In the genomic region with DNA sequence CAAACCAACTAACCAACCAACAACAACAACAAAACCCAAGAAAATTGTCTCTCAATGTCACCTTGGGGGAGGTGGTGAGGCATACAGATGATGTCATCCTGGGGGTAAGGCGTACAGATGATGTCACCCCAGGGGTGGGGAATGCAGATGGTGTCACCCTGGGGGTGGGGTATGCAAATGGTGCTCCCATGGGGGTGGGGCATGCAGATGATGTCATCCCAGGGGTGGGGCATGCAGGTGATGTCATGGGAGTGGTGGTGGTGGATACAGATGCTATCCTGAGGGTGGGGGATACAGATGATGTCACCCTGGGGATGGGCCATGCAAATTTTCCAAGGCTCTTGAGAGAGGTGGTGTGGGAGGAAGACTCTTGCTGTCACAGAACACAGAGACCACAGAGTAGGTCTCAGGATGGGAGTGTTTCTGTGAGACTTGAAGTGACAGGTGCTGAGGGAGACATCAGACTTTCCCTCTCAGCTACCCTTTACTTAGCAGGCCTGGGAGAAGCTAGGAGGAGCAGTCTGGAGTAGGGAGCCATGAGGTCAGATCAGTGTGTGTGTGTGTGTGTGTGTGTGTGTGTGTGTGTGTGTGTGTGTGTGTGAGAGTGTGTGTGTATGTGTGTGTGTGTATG, we compare ENCODE assay signal across 16 mouse cellular contexts.
A peak's percentile ranks its signal among the peaks of the same experiment; 100 is the strongest.
DNase-seq lines count a peak whose midpoint lies in the region; ATAC-seq and TF ChIP-seq lines count a peak whose summit lies in the region.
"Had no signal": no experiment of that assay in that cellular context is flagged by ENCODE, and none has a peak within 500 bp of the region (broad histone marks: within the 10 kb centered on the region; RNA-seq: fewer than 3 reads in every experiment).

No protein-coding gene starts in this region.

- ATAC-seq in liver, embryonic 12.5 days: peak; percentile 30
- no peak for ATAC-seq in liver, embryonic 11.5 days (replicated peaks; ENCODE audit: low FRiP score)

- no peak overlapping the region for H3K9ac ChIP-seq in liver, embryonic 12.5 days
- H3K9ac ChIP-seq in liver, embryonic 11.5 days (ENCODE audit: low read depth, low read length): no peak overlapping the region
- H3K9ac ChIP-seq: hindbrain, embryonic 15.5 days; lung, embryonic 15.5 days; stomach, embryonic 15.5 days had no signal

- 79% methylated on average over 1 of the region's 1 CpGs for WGBS in heart, embryonic 10.5 days
- WGBS in liver, embryonic 12.5 days (ENCODE audit: insufficient replicate concordance): 73% methylated on average over 1 of the region's 1 CpGs
- 67% methylated on average over 1 of the region's 1 CpGs for WGBS in liver, embryonic 11.5 days

- peaks cover 52% of the 10 kb centered on the region for H3K79me2 ChIP-seq in myocyte (ENCODE audit: control insufficient read depth, insufficient read depth)

- peak overlapping the region; percentile 73 for H3K27ac ChIP-seq in heart, embryonic 10.5 days
- H3K27ac ChIP-seq in liver, embryonic 12.5 days: no peak overlapping the region
- no peak overlapping the region for H3K27ac ChIP-seq in liver, embryonic 11.5 days (ENCODE audit: low read depth, low read length)
- H3K27ac ChIP-seq: hindbrain, embryonic 15.5 days; lung, embryonic 15.5 days; stomach, embryonic 15.5 days had no signal

- no peaks in the 10 kb centered on the region for H3K27me3 ChIP-seq in heart, embryonic 10.5 days (ENCODE audit: insufficient read depth, poor library complexity, severe bottlenecking)
- H3K27me3 ChIP-seq in liver, embryonic 12.5 days (replicated peaks): no peaks in the 10 kb centered on the region
- H3K27me3 ChIP-seq in liver, embryonic 11.5 days (replicated peaks; ENCODE audit: control insufficient read depth, insufficient read depth, low read length): no peaks in the 10 kb centered on the region
- H3K27me3 ChIP-seq in myocyte (ENCODE audit: control insufficient read depth, insufficient read depth, insufficient read length): no peaks in the 10 kb centered on the region
- H3K27me3 ChIP-seq: hindbrain, embryonic 15.5 days; lung, embryonic 15.5 days; stomach, embryonic 15.5 days had no signal

- no peak overlapping the region for H3K4me2 ChIP-seq in liver, embryonic 12.5 days
- no peak overlapping the region for H3K4me2 ChIP-seq in liver, embryonic 11.5 days
- H3K4me2 ChIP-seq in myocyte (ENCODE audit: low read depth): peak overlapping the region; percentile 64
- H3K4me2 ChIP-seq: hindbrain, embryonic 15.5 days; lung, embryonic 15.5 days; stomach, embryonic 15.5 days had no signal

- no peak overlapping the region for H3ac ChIP-seq in myocyte (ENCODE audit: control insufficient read depth, insufficient read length)

- H3K4me1 ChIP-seq in heart, embryonic 10.5 days: peaks cover 34% of the 10 kb centered on the region
- H3K4me1 ChIP-seq in liver, embryonic 12.5 days: no peaks in the 10 kb centered on the region
- H3K4me1 ChIP-seq in liver, embryonic 11.5 days (replicated peaks; ENCODE audit: control insufficient read depth, insufficient read depth, low read length): no peaks in the 10 kb centered on the region
- H3K4me1 ChIP-seq: hindbrain, embryonic 15.5 days; lung, embryonic 15.5 days; stomach, embryonic 15.5 days had no signal

- no peak for TF ChIP-seq POLR2A in myocyte (IDR thresholded peaks at IDR 0.05; ENCODE audit: insufficient read length, low read depth)

- intact Hi-C loops in heart, postnatal 36 days (cut with DNase I): no loop called here

- no peak for DNase-seq in heart, embryonic 10.5 days (ENCODE audit: low spot score)
- no peak for DNase-seq in heart, postnatal 36 days
- no peak for DNase-seq in liver, embryonic 11.5 days (ENCODE audit: low spot score)
- DNase-seq in NIH3T3 (ENCODE audit: low read depth): peak; percentile 24
- no peak for DNase-seq in right cerebral cortex, adult 2 months (ENCODE audit: low spot score in 2 of 2)
- DNase-seq in spleen, adult 12 weeks (ENCODE audit: low spot score): no peak
- DNase-seq: cerebellum, adult 11 months; kidney, adult 9 months; right cerebral cortex, adult 18-20 months; thymus, postnatal 36 days had no signal

- H3K9me3 ChIP-seq in heart, embryonic 10.5 days: no peaks in the 10 kb centered on the region
- no peaks in the 10 kb centered on the region for H3K9me3 ChIP-seq in liver, embryonic 12.5 days (replicated peaks)
- H3K9me3 ChIP-seq in liver, embryonic 11.5 days (ENCODE audit: control insufficient read depth, low read length): no peaks in the 10 kb centered on the region
- H3K9me3 ChIP-seq: hindbrain, embryonic 15.5 days; lung, embryonic 15.5 days; stomach, embryonic 15.5 days had no signal

- H3K36me3 ChIP-seq in heart, embryonic 10.5 days: peaks cover 3% of the 10 kb centered on the region; the same call in 1 of the 2 replicates
- no peaks in the 10 kb centered on the region for H3K36me3 ChIP-seq in liver, embryonic 12.5 days
- H3K36me3 ChIP-seq in liver, embryonic 11.5 days (ENCODE audit: control insufficient read depth, insufficient read depth, low read length): no peaks in the 10 kb centered on the region
- H3K36me3 ChIP-seq in myocyte (ENCODE audit: control insufficient read depth, insufficient read depth): no peaks in the 10 kb centered on the region
- H3K36me3 ChIP-seq: hindbrain, embryonic 15.5 days; lung, embryonic 15.5 days; stomach, embryonic 15.5 days had no signal

- H3K4me3 ChIP-seq in heart, embryonic 10.5 days: no peak overlapping the region
- H3K4me3 ChIP-seq in liver, embryonic 12.5 days: no peak overlapping the region
- no peak overlapping the region for H3K4me3 ChIP-seq in liver, embryonic 11.5 days (ENCODE audit: low read depth, low read length)
- no peak overlapping the region for H3K4me3 ChIP-seq in myocyte
- H3K4me3 ChIP-seq: erythroblast, embryonic 14.5 days; hindbrain, embryonic 15.5 days; lung, embryonic 15.5 days; stomach, embryonic 15.5 days had no signal

TF ChIP-seq in myocyte, 11 proteins besides CTCF, POLR2A, EP300 and RAD21:
- TF ChIP-seq REST (IDR thresholded peaks at IDR 0.05; ENCODE audit: insufficient read depth, insufficient read length): no peak
- no peak for TF ChIP-seq E2F4 (IDR thresholded peaks at IDR 0.05; ENCODE audit: insufficient read depth)
- no peak for TF ChIP-seq MYOG (IDR thresholded peaks at IDR 0.05; ENCODE audit: control insufficient read depth in 1 of 3, insufficient read depth in 1 of 3, insufficient read length in 2 of 3, low read depth in 2 of 3)
- peak; percentile 5 to 75 (median 70) for TF ChIP-seq MYOD1 (IDR thresholded peaks at IDR 0.05; ENCODE audit: control insufficient read depth in 1 of 3, insufficient read length in 2 of 3, low read depth in 2 of 3)
- no peak for TF ChIP-seq CEBPB (IDR thresholded peaks at IDR 0.05; ENCODE audit: insufficient read depth, poor library complexity, severe bottlenecking)
